Mouse (Mus musculus) liver, embryonic 14.5 days (tissue): Measurements from ENCODE around the gene Efna2. TPM values are rescaled to one million over a fixed set of nuclear protein-coding genes. Genes with fewer than 3 reads are reported as not detected.

ENCODE experiments used
- ATAC-seq: fragments of 200-750 bp; cut with Nextera tagmentation; 2 replicates; pipeline ENCODE4 v1.8.0; 2017; ENCODE audit warnings: moderate number of reproducible peaks, mild to moderate bottlenecking, moderate library complexity; ENCODE audit not compliant: insufficient read depth
- DNase-seq, 3 experiments: peaks; one replicate each; pipeline ENCODE4 v3.0.0-alpha.2; 2012 to 2013; ENCODE audit warnings: low read depth in 3 of 3, low spot score in 3 of 3
- H3K27ac ChIP-seq: fragments of 300-500 bp; sonication (generic); 2 replicates; pipeline ENCODE4 v1.5.1; 2014; ENCODE audit warnings: moderate library complexity, mild to moderate bottlenecking, control low read depth, inconsistent platforms
- H3K27me3 ChIP-seq: fragments of 300-500 bp; sonication (generic); 2 replicates; pipeline ENCODE4 v1.6.1; 2014; ENCODE audit warnings: mild to moderate bottlenecking, low read length, moderate library complexity; ENCODE audit not compliant: control insufficient read depth, insufficient read depth
- H3K36me3 ChIP-seq: fragments of 300-500 bp; sonication (generic); replicated peaks from 2 replicates; pipeline ENCODE4 v1.6.1; 2014; ENCODE audit warnings: low read depth; ENCODE audit not compliant: control insufficient read depth, insufficient read depth
- H3K4me1 ChIP-seq, 2 experiments: fragments of 200-500 bp in 1 of 2; fragments of 300-500 bp in 1 of 2; sonication (generic) in 1 of 2; replicated peaks; 2 replicates each; pipeline ENCODE4 v1.6.1; 2012 to 2014; ENCODE audit warnings: antibody characterized with exemption in 1 of 2, inconsistent platforms in 1 of 2, low read length in 1 of 2; ENCODE audit not compliant: control insufficient read depth in 2 of 2, insufficient read depth in 2 of 2
- H3K4me2 ChIP-seq: fragments of 300-500 bp; sonication (generic); 2 replicates; pipeline ENCODE4 v1.6.1; 2014; ENCODE audit warnings: low read depth, mild to moderate bottlenecking, control low read depth, moderate library complexity
- H3K4me3 ChIP-seq, 2 experiments: fragments of 200-500 bp in 1 of 2; fragments of 300-500 bp in 1 of 2; sonication (generic) in 1 of 2; 2 replicates each; pipeline ENCODE4 v1.5.1; 2012 to 2014; ENCODE audit warnings: low read depth in 2 of 2, low read length in 2 of 2, mild to moderate bottlenecking in 2 of 2, control low read depth in 1 of 2, inconsistent platforms in 1 of 2, moderate library complexity in 1 of 2; ENCODE audit not compliant: insufficient read depth in 1 of 2
- H3K9ac ChIP-seq: fragments of 300-500 bp; sonication (generic); replicated peaks from 2 replicates; pipeline ENCODE4 v1.6.1; 2014; ENCODE audit warnings: mild to moderate bottlenecking, control low read depth, moderate library complexity
- H3K9me3 ChIP-seq: fragments of 300-500 bp; sonication (generic); 2 replicates; pipeline ENCODE4 v1.6.1; 2016; ENCODE audit warnings: low read length, mixed read lengths; ENCODE audit not compliant: control insufficient read depth
- CTCF ChIP-seq: IDR thresholded peaks from 2 replicates; pipeline ENCODE4 v1.5.1; 2016; ENCODE audit warnings: antibody characterized with exemption, low read depth, control low read depth
- EP300 ChIP-seq: IDR thresholded peaks from 2 replicates; pipeline ENCODE4 v1.6.1; 2016; ENCODE audit warnings: antibody characterized with exemption, low read depth
- WGBS: fragments of 180-500 bp; shearing (Covaris S2); extraction: QIAGEN DNeasy Blood & Tissue Kit; methylation state at CpG from one replicate; pipeline ENCODE4 v1.1.7; 2014; ENCODE audit not compliant: insufficient replicate concordance; 5-methylcytosine and 5-hydroxymethylcytosine counted together
- polyA plus RNA-seq, 2 experiments: library from polyadenylated mRNA; depleted of rRNA in 1 of 2; stranded (reverse) in 1 of 2; unstranded in 1 of 2; fragments of >200 nt; fragmentation: Nextera tagmentation in 1 of 2; extraction: Ambion mirVana in 1 of 2; gene quantifications; 2 replicates each; pipeline versions ENCODE4 v1.2.1 to v1.2.3; 2012 to 2014

Efna2 gene
- polyA plus RNA-seq, 2 experiments = 0.47 to 0.51 TPM

DNA sequence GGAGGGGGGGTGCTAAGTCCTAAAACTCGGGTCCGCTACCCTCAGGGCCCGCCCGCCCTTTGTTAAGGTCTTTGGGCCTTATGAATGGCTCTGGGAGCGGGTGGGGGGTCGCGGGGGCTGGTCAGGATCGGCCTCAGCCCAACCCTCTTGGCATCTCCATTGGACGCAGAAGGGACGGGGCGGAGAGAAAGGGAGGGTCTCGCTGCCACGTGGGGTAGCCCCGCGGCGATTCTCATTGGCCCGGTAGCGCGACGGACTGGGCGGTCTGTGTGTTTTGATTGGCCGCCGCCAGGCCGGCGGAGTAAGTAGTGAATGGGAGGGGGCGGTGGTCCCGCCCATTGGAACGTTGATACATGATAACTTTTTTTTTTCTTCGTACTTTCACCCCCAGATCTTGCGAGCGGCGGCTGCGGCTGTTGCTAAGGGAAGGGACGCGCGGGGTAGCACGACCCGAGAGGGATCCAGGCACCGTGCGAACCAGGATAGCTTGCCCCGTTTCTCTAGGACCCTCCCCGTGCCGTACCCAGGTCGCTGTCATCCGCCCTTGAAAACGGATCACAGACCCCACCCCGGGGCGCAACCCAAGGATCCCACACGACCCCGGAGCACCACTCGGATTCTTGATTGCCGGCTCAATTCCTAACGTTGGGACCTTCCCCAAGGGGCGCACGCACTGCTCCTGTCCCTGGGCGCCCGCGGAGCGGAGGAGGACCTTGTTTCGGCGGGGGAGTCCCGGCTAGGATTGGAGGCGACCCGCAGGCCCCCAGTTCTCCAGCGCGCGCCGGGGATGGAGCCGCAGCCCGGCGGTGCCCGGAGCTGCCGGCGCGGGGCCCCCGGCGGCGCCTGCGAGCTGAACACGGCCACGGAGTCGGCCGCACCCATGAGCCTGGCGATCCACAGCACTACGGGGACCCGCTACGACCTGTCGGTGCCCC lies 29.7 kb upstream of the Efna2 start:
- H3K9ac ChIP-seq = peak overlapping the region; percentile 84
- TF ChIP-seq CTCF = no peak
- no peak for TF ChIP-seq EP300
- DNase-seq (peak; percentile 92 to 93 (median 93)), ATAC-seq (peak; percentile 76)
- peak overlapping the region; percentile 94 for H3K27ac ChIP-seq
- H3K36me3 ChIP-seq = peaks cover 33% of the 10 kb centered on the region
- WGBS = under 1% methylated on average over 88 of the region's 88 CpGs
- no peaks in the 10 kb centered on the region for H3K27me3 ChIP-seq
- no peaks in the 10 kb centered on the region for H3K9me3 ChIP-seq
- H3K4me3 ChIP-seq = peak overlapping the region; percentile 72 to 90
- H3K4me2 ChIP-seq = peak overlapping the region; percentile 99
- peaks cover 26 to 29% of the 10 kb centered on the region in 2 experiments for H3K4me1 ChIP-seq

DNA sequence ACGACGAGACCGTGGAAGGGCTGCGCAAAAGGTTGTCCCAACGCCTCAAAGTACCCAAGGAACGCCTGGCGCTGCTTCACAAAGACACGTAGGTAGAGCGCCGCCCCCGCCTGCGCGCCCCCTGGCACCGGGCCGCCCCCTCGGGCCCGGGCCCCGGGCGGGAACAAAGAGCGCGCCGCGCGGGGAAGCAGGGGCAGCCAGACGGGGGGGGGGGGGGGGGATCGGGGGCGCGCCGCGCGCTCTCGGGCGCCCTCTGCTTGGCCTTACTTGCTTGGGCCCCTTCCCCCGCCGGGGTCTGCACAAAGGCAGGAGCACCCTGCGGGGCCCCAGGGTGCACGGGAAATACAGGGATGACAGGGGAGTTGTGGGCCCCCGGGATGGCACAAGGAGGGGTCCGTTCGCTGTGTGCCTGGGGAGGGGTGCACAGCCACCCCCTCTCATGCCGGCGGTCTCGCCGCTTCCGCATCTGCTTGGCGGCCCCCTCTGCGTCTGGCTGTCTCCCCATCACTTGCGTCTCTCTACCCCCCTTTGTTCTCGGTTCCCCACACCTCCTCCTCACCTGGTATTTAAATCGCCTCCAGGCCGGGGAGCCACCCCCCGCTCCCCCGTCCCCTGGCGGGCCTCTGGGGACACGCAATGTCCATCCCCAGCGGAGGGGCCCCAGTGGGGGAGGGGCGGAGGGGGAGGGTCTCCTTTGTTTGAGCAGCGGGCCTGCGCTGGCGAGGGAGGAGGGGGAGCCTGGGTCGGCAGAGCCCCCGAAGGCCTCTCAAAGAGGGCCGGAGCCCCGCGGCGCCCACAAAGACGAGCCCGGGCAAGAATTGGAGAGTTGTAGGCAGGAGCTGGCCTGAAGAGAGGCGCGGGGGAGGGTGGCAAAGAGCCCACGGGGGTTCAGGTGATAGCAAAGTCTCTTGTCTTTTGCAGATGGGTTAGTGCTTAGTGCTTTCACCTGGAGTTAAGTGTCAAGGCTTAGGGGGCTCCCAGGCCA lies 28.8 kb upstream of the Efna2 start:
- WGBS = under 1% methylated on average over 57 of the region's 71 CpGs
- no peak for DNase-seq

DNA sequence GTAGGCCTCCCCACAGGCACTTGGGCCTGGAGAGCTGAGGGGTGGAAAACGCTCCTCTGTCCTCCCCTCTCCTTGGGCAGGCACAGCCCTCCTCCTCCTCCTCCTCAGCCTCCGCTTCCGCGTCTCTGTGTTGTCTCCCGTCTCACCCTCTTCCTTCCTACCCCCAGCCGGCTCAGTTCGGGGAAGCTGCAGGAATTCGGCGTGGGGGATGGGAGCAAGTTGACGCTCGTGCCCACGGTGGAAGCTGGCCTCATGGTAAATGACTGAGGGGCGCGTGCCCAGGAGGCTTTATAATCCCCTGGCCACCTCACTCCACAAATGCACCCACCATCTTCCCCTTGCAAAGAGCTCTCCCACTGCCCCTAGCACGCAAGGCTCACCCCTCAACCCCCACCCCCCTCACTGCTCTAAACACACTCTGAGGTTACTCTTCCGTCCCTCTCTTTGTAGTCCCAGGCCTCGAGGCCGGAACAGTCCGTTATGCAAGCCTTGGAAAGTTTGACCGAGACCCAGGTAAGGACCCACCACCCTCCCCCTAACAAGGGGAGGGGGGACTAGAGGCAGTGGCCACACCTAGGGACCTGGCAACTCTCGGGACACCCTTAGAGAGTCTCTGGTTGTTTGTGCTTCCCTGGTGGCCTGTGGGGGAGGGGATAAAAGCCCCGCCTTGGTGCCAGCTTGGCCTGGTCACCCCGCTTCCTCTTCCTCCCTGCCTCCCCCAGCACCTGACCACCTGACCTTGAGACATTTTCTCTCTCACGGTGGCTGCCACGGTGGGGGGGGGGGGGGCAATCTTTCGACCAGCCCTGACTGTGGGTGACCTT lies 27.9 kb upstream of the Efna2 start:
- H3K36me3 ChIP-seq = peaks cover 42% of the 10 kb centered on the region
- 5% methylated on average over 26 of the region's 26 CpGs for WGBS
- TF ChIP-seq CTCF = no peak
- no peak for TF ChIP-seq EP300
- peak overlapping the region; percentile 99 for H3K4me2 ChIP-seq
- H3K9ac ChIP-seq = peak overlapping the region; percentile 84
- no peaks in the 10 kb centered on the region for H3K27me3 ChIP-seq
- peak overlapping the region; percentile 72 to 90 for H3K4me3 ChIP-seq
- no peak for ATAC-seq
- peaks cover 18 to 19% of the 10 kb centered on the region in 2 experiments for H3K4me1 ChIP-seq
- H3K27ac ChIP-seq = peak overlapping the region; percentile 78
- DNase-seq = no peak
- H3K9me3 ChIP-seq = no peaks in the 10 kb centered on the region

More for the DNA sequence above, 28.8 kb upstream of the Efna2 start:
- Histone ChIP-seq H3K27ac (peak overlapping the region; percentile 78), H3K4me3 (peak overlapping the region; percentile 72 to 90), H3K9me3 (no peaks in the 10 kb centered on the region), H3K36me3 (peaks cover 36% of the 10 kb centered on the region), H3K4me1 (peaks cover 26 to 28% of the 10 kb centered on the region in 2 experiments), H3K4me2 (peak overlapping the region; percentile 99), H3K27me3 (no peaks in the 10 kb centered on the region), H3K9ac (peak overlapping the region; percentile 84)
- TF ChIP-seq CTCF (no peak), EP300 (no peak)
- ATAC-seq = no peak

DNA sequence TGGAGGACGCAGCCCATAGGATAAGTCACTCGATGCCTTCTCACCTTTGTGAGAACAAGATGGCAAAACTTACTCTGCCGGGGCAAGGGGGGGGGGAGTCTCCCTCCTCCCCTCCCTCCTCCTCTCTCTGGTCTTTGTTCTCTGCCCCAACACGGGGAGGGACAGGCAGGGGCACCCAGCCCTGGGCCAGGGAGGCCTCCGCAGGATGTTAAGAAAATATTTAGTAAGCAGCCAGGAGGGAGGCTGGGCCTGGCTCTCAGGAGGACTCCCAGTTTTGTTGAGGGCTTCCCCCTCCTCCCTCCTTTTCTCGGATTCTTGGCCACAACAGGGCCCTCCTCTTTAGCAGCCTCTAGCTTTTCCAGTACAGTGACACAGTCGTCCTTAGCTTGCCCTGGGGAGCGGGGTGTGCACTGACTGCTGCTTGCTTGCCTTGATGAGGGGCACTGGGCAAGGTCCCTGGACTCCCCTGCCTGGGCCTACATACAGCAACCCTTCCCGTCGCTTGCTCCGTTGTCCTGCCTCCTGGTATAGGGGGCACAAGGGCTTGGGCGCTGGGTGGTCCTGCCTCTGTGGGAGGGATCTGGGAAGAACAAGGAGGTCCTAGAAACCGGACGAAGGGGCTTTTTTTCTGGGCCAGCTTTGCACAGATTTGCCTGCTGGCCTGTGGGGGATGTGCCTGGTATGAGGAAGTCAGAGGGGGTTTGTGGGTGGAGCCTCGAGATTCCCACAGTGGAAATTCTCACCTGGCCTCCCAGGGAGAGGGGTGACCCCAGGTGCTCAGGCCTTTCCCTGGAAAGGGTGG lies 27.0 kb upstream of the Efna2 start:
- DNase-seq (no peak), ATAC-seq (no peak)
- Histone ChIP-seq H3K4me3 (peak overlapping the region; percentile 72 to 90), H3K9ac (peak overlapping the region; percentile 39), H3K4me2 (peak overlapping the region; percentile 99), H3K36me3 (peaks cover 51% of the 10 kb centered on the region), H3K27me3 (no peaks in the 10 kb centered on the region), H3K4me1 (peaks cover 9 to 10% of the 10 kb centered on the region in 2 experiments), H3K9me3 (no peaks in the 10 kb centered on the region), H3K27ac (peak overlapping the region; percentile 26)
- WGBS = 35% methylated on average over 15 of the region's 15 CpGs
- TF ChIP-seq CTCF (no peak), EP300 (no peak)
